Mouse (Mus musculus): ENCODE results near the gene C2cd4b. TPM values are rescaled to one million over a fixed set of nuclear protein-coding genes. Genes with fewer than 3 reads are reported as not detected.

The C2cd4b gene
- polyA plus RNA-seq, 2 experiments, result not detected

DNA sequence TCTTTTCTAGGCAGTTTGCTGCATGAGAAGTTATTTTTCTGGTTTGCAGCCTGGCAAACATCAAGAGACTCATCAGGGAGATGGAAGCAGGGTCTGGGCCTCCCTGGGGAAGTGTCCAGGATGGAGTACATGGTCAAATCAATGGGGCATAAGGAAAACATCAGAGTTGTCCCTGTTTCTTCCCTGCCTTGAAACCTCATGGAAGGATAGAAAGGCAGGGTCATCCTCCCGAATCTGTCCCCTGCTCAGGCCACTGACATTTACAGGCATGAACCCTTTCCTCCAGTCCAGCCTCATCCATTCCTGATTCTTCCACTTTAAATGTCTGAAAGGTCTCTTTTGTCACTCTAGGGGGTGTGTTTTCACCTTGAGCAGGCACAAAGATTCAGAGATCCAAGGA is 10.2 kb downstream of the C2cd4b start:
- H3K4me1 ChIP-seq (replicated peaks; ENCODE audit: control insufficient read depth in 2 of 2, insufficient read depth in 2 of 2, low read length in 1 of 2), result no peaks in the 10 kb centered on the region
- H3K27me3 ChIP-seq (ENCODE audit: control insufficient read depth, insufficient read depth, low read length), result no peaks in the 10 kb centered on the region; the same call in 1 of the 2 replicates
- H3K9ac ChIP-seq (replicated peaks), result no peak overlapping the region
- TF ChIP-seq CTCF (IDR thresholded peaks at IDR 0.05; ENCODE audit: low read depth), result no peak
- TF ChIP-seq EP300 (IDR thresholded peaks at IDR 0.05; ENCODE audit: low read depth), result no peak
- H3K4me2 ChIP-seq (ENCODE audit: low read depth), result no peak overlapping the region
- WGBS (ENCODE audit: insufficient replicate concordance), result 56% methylated on average over 1 of the region's 1 CpGs
- H3K27ac ChIP-seq, result no peak overlapping the region
- no peaks in the 10 kb centered on the region for H3K36me3 ChIP-seq (replicated peaks; ENCODE audit: control insufficient read depth, insufficient read depth, low read depth)
- ATAC-seq (ENCODE audit: insufficient read depth), result no peak
- no peak overlapping the region for H3K4me3 ChIP-seq (ENCODE audit: insufficient read depth in 1 of 2, low read depth in 2 of 2, low read length in 2 of 2)
- H3K9me3 ChIP-seq (ENCODE audit: control insufficient read depth, low read length), result no peaks in the 10 kb centered on the region
- no peak for DNase-seq (ENCODE audit: low read depth in 3 of 3, low spot score in 3 of 3)

DNA sequence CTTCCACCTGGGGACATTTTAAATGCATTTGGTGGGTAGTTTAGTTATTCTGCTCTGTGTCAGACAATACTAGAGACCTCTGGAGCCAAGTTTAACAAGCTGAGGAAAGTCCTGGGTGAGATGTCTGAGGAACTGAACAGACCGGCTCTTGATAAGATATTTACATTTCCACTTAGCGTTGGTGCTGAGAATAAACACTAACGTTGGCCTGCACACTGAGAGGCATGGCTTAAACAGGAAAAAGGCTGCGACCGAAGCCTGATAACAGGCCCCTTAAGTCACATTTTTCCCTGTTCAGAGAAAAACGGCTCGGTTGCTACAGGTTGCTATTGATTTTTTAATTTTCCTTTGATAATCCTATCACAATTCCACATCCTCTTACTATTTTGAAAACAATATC is 12.1 kb downstream of the C2cd4b start:
- Histone ChIP-seq H3K9ac (replicated peaks) (no peak overlapping the region), H3K27ac (no peak overlapping the region), H3K4me3 (ENCODE audit: insufficient read depth in 1 of 2, low read depth in 2 of 2, low read length in 2 of 2) (no peak overlapping the region), H3K36me3 (replicated peaks; ENCODE audit: control insufficient read depth, insufficient read depth, low read depth) (no peaks in the 10 kb centered on the region), H3K4me2 (ENCODE audit: low read depth) (no peak overlapping the region), H3K4me1 (replicated peaks; ENCODE audit: control insufficient read depth in 2 of 2, insufficient read depth in 2 of 2, low read length in 1 of 2) (no peaks in the 10 kb centered on the region), H3K9me3 (ENCODE audit: control insufficient read depth, low read length) (no peaks in the 10 kb centered on the region), H3K27me3 (ENCODE audit: control insufficient read depth, insufficient read depth, low read length) (no peaks in the 10 kb centered on the region; the same call in 1 of the 2 replicates)
- TF ChIP-seq EP300 (IDR thresholded peaks at IDR 0.05; ENCODE audit: low read depth) (no peak), CTCF (IDR thresholded peaks at IDR 0.05; ENCODE audit: low read depth) (no peak)
- ATAC-seq (ENCODE audit: insufficient read depth) (no peak), DNase-seq (ENCODE audit: low read depth in 3 of 3, low spot score in 3 of 3) (no peak)
- 23% methylated on average over 7 of the region's 7 CpGs for WGBS (ENCODE audit: insufficient replicate concordance)

DNA sequence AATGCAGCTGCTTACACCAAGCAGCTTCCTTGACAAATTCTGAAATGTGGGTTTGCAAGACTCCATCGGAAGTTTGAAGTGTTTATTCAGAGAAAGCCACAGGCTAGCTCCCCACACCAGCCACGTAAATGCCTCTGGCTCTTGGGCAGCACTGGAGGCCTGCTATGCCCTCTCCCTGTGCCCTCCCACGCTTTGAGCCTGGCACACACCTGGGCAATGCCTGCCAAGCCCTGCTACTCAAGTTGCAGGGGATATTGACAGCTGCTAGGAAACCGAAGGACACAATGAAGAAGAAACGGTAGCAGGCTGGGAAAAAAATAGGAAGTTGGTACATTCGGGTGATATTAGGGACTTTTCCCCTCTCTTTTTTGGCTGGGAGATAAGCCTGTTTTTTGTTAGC is 15.0 kb downstream of the C2cd4b start:
- no peaks in the 10 kb centered on the region; the same call in 1 of the 2 replicates for H3K27me3 ChIP-seq (ENCODE audit: control insufficient read depth, insufficient read depth, low read length)
- no peak for ATAC-seq (ENCODE audit: insufficient read depth)
- no peak overlapping the region for H3K9ac ChIP-seq (replicated peaks)
- H3K27ac ChIP-seq, result no peak overlapping the region
- no peak for DNase-seq (ENCODE audit: low read depth in 3 of 3, low spot score in 3 of 3)
- H3K4me2 ChIP-seq (ENCODE audit: low read depth), result no peak overlapping the region
- no peaks in the 10 kb centered on the region for H3K36me3 ChIP-seq (replicated peaks; ENCODE audit: control insufficient read depth, insufficient read depth, low read depth)
- H3K4me1 ChIP-seq (replicated peaks; ENCODE audit: control insufficient read depth in 2 of 2, insufficient read depth in 2 of 2, low read length in 1 of 2), result no peaks in the 10 kb centered on the region
- TF ChIP-seq CTCF (IDR thresholded peaks at IDR 0.05; ENCODE audit: low read depth) (no peak), EP300 (IDR thresholded peaks at IDR 0.05; ENCODE audit: low read depth) (no peak)
- WGBS (ENCODE audit: insufficient replicate concordance), result 28% methylated on average over 6 of the region's 6 CpGs
- H3K4me3 ChIP-seq (ENCODE audit: insufficient read depth in 1 of 2, low read depth in 2 of 2, low read length in 2 of 2), result no peak overlapping the region
- H3K9me3 ChIP-seq (ENCODE audit: control insufficient read depth, low read length), result no peaks in the 10 kb centered on the region

DNA sequence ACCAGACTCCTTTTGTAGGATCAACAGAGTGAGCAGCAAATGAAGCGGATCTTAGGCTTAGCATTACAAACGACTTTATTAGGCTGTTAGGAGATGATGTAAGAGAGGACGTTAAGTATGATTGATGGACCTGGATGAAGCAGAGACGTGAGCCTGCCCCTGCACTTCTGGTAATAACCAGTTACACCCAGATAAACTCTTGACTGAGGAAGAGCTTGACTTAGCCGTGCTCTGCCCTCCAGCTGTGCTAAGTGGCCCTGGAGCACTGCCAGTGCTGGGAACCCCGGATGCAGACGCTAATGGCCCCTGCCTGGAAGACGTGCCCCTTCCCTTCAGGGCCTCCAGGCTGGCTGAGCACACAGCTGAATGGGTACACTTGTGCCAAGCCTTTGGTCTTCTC is 19.3 kb downstream of the C2cd4b start:
- no peak overlapping the region for H3K27ac ChIP-seq
- 34% methylated on average over 8 of the region's 8 CpGs for WGBS (ENCODE audit: insufficient replicate concordance)
- DNase-seq (ENCODE audit: low read depth in 3 of 3, low spot score in 3 of 3), result no peak

DNA sequence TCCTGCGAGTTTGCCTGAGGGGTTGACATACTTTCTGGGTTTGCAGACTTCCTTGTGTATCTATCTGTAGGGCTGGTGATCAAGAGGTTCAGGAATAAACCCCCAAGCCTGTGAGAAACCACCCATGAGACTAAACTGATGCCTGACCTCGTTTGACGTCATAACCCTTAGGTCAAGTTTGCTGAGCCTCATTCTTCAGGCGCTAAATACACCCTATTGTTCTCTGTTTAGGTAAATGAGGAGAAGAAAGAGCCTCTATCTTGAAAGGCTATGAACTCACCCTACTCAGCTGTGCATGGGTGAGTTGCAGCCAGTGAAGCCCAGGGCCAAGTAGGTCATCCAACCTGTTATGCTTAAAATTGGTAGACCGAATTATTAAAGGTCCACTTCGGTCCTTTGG is 23.5 kb downstream of the C2cd4b start:
- no peak overlapping the region for H3K9ac ChIP-seq (replicated peaks)
- H3K4me1 ChIP-seq (replicated peaks; ENCODE audit: control insufficient read depth in 2 of 2, insufficient read depth in 2 of 2, low read length in 1 of 2), result no peaks in the 10 kb centered on the region
- DNase-seq (ENCODE audit: low read depth in 3 of 3, low spot score in 3 of 3), result no peak
- no peaks in the 10 kb centered on the region for H3K9me3 ChIP-seq (ENCODE audit: control insufficient read depth, low read length)
- TF ChIP-seq EP300 (IDR thresholded peaks at IDR 0.05; ENCODE audit: low read depth) (no peak), CTCF (IDR thresholded peaks at IDR 0.05; ENCODE audit: low read depth) (no peak)
- ATAC-seq (ENCODE audit: insufficient read depth), result no peak
- no peaks in the 10 kb centered on the region for H3K36me3 ChIP-seq (replicated peaks; ENCODE audit: control insufficient read depth, insufficient read depth, low read depth)
- no peak overlapping the region for H3K27ac ChIP-seq
- WGBS (ENCODE audit: insufficient replicate concordance), result 59% methylated on average over 6 of the region's 6 CpGs
- H3K27me3 ChIP-seq (ENCODE audit: control insufficient read depth, insufficient read depth, low read length), result no peaks in the 10 kb centered on the region
- H3K4me2 ChIP-seq (ENCODE audit: low read depth), result no peak overlapping the region
- no peak overlapping the region for H3K4me3 ChIP-seq (ENCODE audit: insufficient read depth in 1 of 2, low read depth in 2 of 2, low read length in 2 of 2)

More for the DNA sequence above, 19.3 kb downstream of the C2cd4b start:
- ATAC-seq (ENCODE audit: insufficient read depth), result no peak
- Histone ChIP-seq H3K9ac (replicated peaks) (no peak overlapping the region), H3K27me3 (ENCODE audit: control insufficient read depth, insufficient read depth, low read length) (no peaks in the 10 kb centered on the region), H3K4me2 (ENCODE audit: low read depth) (no peak overlapping the region), H3K9me3 (ENCODE audit: control insufficient read depth, low read length) (no peaks in the 10 kb centered on the region), H3K4me1 (replicated peaks; ENCODE audit: control insufficient read depth in 2 of 2, insufficient read depth in 2 of 2, low read length in 1 of 2) (no peaks in the 10 kb centered on the region), H3K4me3 (ENCODE audit: insufficient read depth in 1 of 2, low read depth in 2 of 2, low read length in 2 of 2) (no peak overlapping the region), H3K36me3 (replicated peaks; ENCODE audit: control insufficient read depth, insufficient read depth, low read depth) (no peaks in the 10 kb centered on the region)
- TF ChIP-seq CTCF (IDR thresholded peaks at IDR 0.05; ENCODE audit: low read depth), result no peak
- no peak for TF ChIP-seq EP300 (IDR thresholded peaks at IDR 0.05; ENCODE audit: low read depth)
